Mouse (Mus musculus) neural tube, embryonic 13.5 days (tissue): ENCODE results near the gene Slc25a31. TPM values are rescaled to one million over a fixed set of nuclear protein-coding genes. Genes with fewer than 3 reads are reported as not detected.

Source experiments
- ATAC-seq: fragments of 200-750 bp; cut with Nextera tagmentation; 2 replicates; pipeline ENCODE4 v1.8.0; 2017; ENCODE audit warnings: low read depth, mild to moderate bottlenecking, moderate TSS enrichment, moderate library complexity
- H3K27ac ChIP-seq: fragments of 300-500 bp; sonication (generic); replicated peaks from 2 replicates; pipeline ENCODE4 v1.5.1; 2015; ENCODE audit warnings: moderate library complexity, mild to moderate bottlenecking, inconsistent platforms
- H3K27me3 ChIP-seq: fragments of 300-500 bp; sonication (generic); 2 replicates; pipeline ENCODE4 v1.6.1; 2015; ENCODE audit warnings: mild to moderate bottlenecking, inconsistent platforms
- H3K36me3 ChIP-seq: fragments of 300-500 bp; sonication (generic); 2 replicates; pipeline ENCODE4 v1.6.1; 2015; ENCODE audit warnings: mild to moderate bottlenecking, inconsistent platforms
- H3K4me1 ChIP-seq: fragments of 300-500 bp; sonication (generic); replicated peaks from 2 replicates; pipeline ENCODE4 v1.6.1; 2015; ENCODE audit warnings: inconsistent platforms
- H3K4me2 ChIP-seq: fragments of 300-500 bp; sonication (generic); 2 replicates; pipeline ENCODE4 v1.6.1; 2015; ENCODE audit warnings: inconsistent platforms, mild to moderate bottlenecking, moderate library complexity
- H3K4me3 ChIP-seq: fragments of 300-500 bp; sonication (generic); 2 replicates; pipeline ENCODE4 v1.5.1; 2015; ENCODE audit warnings: mild to moderate bottlenecking, inconsistent platforms
- H3K9ac ChIP-seq: fragments of 300-500 bp; sonication (generic); 2 replicates; pipeline ENCODE4 v1.6.1; 2015; ENCODE audit warnings: moderate library complexity, mild to moderate bottlenecking, inconsistent platforms
- H3K9me3 ChIP-seq: fragments of 300-500 bp; sonication (generic); 2 replicates; pipeline ENCODE4 v1.6.1; 2016; ENCODE audit warnings: inconsistent platforms
- WGBS: fragments of 180-500 bp; shearing (Covaris S2); methylation state at CpG from one replicate; pipeline ENCODE4 v1.1.7; 2015; 5-methylcytosine and 5-hydroxymethylcytosine counted together
- polyA plus RNA-seq: library from polyadenylated mRNA; unstranded; fragments of >200 nt; fragmentation: Nextera tagmentation; extraction: Ambion mirVana; gene quantifications from 2 replicates; pipeline ENCODE4 v1.2.1, GENCODE M21; 2015

Slc25a31 gene
- polyA plus RNA-seq, 1 experiment from 2014 or later: 0.24 TPM

GRCm38 (mm10) chr3:40686836-40687235, 21.8 kb upstream of the Slc25a31 start:
- Histone ChIP-seq H3K9ac (no peak overlapping the region), H3K27ac (no peak overlapping the region), H3K4me3 (no peak overlapping the region), H3K36me3 (no peaks in the 10 kb centered on the region; the same call in 1 of the 2 replicates), H3K27me3 (no peaks in the 10 kb centered on the region), H3K4me2 (0 out of 2 replicates have a peak overlapping the region, but pooled peaks have one; percentile 5), H3K9me3 (no peaks in the 10 kb centered on the region), H3K4me1 (peaks cover 39% of the 10 kb centered on the region)
- ATAC-seq: 0 out of 2 replicates have a peak, but pooled peaks have one; percentile 52
- 11% methylated on average over 9 of the region's 9 CpGs for WGBS

GRCm38 (mm10) chr3:40687588-40687987, 21.1 kb upstream of the Slc25a31 start:
- Histone ChIP-seq H3K4me2 (no peak overlapping the region), H3K4me1 (peaks cover 33% of the 10 kb centered on the region), H3K27ac (no peak overlapping the region), H3K36me3 (peaks cover under 1% of the 10 kb centered on the region; the same call in 1 of the 2 replicates), H3K27me3 (no peaks in the 10 kb centered on the region), H3K4me3 (no peak overlapping the region), H3K9ac (no peak overlapping the region), H3K9me3 (no peaks in the 10 kb centered on the region)
- 58% methylated on average over 3 of the region's 3 CpGs for WGBS
- ATAC-seq: no peak

GRCm38 (mm10) chr3:40691566-40691965, 17.1 kb upstream of the Slc25a31 start:
- 78% methylated on average over 6 of the region's 6 CpGs for WGBS
- Histone ChIP-seq H3K4me3 (no peak overlapping the region), H3K27ac (no peak overlapping the region), H3K27me3 (no peaks in the 10 kb centered on the region), H3K9ac (no peak overlapping the region), H3K9me3 (no peaks in the 10 kb centered on the region), H3K4me2 (no peak overlapping the region), H3K36me3 (peaks cover 13% of the 10 kb centered on the region; the same call in 1 of the 2 replicates), H3K4me1 (peaks cover 12% of the 10 kb centered on the region)
- ATAC-seq: no peak

GRCm38 (mm10) chr3:40693435-40693834, 15.2 kb upstream of the Slc25a31 start:
- no peak overlapping the region for H3K4me3 ChIP-seq
- no peak overlapping the region for H3K4me2 ChIP-seq
- no peaks in the 10 kb centered on the region for H3K9me3 ChIP-seq
- no peak overlapping the region for H3K27ac ChIP-seq
- ATAC-seq: no peak
- H3K27me3 ChIP-seq: no peaks in the 10 kb centered on the region
- no peaks in the 10 kb centered on the region for H3K4me1 ChIP-seq
- peaks cover 20% of the 10 kb centered on the region; the same call in 1 of the 2 replicates for H3K36me3 ChIP-seq
- no peak overlapping the region for H3K9ac ChIP-seq
- WGBS: 88% methylated on average over 10 of the region's 10 CpGs

- no peak overlapping the region for H3K4me2 ChIP-seq
- no peak overlapping the region for H3K27ac ChIP-seq
- ATAC-seq: no peak
- H3K27me3 ChIP-seq: no peaks in the 10 kb centered on the region
- peaks cover 25% of the 10 kb centered on the region; the same call in 1 of the 2 replicates for H3K36me3 ChIP-seq
- H3K9ac ChIP-seq: no peak overlapping the region
- no peaks in the 10 kb centered on the region for H3K4me1 ChIP-seq
- H3K9me3 ChIP-seq: no peaks in the 10 kb centered on the region
- 93% methylated on average over 7 of the region's 7 CpGs for WGBS
- H3K4me3 ChIP-seq: no peak overlapping the region
These were observed 14.7 kb upstream of the Slc25a31 start for GRCm38 (mm10) chr3:40693960-40694359.

- H3K4me3 ChIP-seq: no peak overlapping the region
- no peak overlapping the region for H3K4me2 ChIP-seq
- no peak overlapping the region for H3K9ac ChIP-seq
- H3K9me3 ChIP-seq: no peaks in the 10 kb centered on the region
- H3K27ac ChIP-seq: no peak overlapping the region
- peaks cover 25% of the 10 kb centered on the region; the same call in 1 of the 2 replicates for H3K36me3 ChIP-seq
- no peaks in the 10 kb centered on the region for H3K4me1 ChIP-seq
- no peak for ATAC-seq
- no peaks in the 10 kb centered on the region for H3K27me3 ChIP-seq
- WGBS: 66% methylated on average over 2 of the region's 2 CpGs
These were observed 14.2 kb upstream of the Slc25a31 start for GRCm38 (mm10) chr3:40694438-40694837.

GRCm38 (mm10) chr3:40695162-40695561, 13.5 kb upstream of the Slc25a31 start:
- Histone ChIP-seq H3K27me3 (no peaks in the 10 kb centered on the region), H3K9me3 (no peaks in the 10 kb centered on the region), H3K4me3 (no peak overlapping the region), H3K36me3 (peaks cover 25% of the 10 kb centered on the region; the same call in 1 of the 2 replicates), H3K27ac (no peak overlapping the region), H3K4me2 (no peak overlapping the region), H3K9ac (no peak overlapping the region), H3K4me1 (no peaks in the 10 kb centered on the region)
- 95% methylated on average over 2 of the region's 2 CpGs for WGBS
- no peak for ATAC-seq

- Histone ChIP-seq H3K36me3 (peaks cover 16% of the 10 kb centered on the region; the same call in 1 of the 2 replicates), H3K4me1 (no peaks in the 10 kb centered on the region), H3K9me3 (no peaks in the 10 kb centered on the region), H3K4me2 (no peak overlapping the region), H3K4me3 (no peak overlapping the region), H3K27ac (no peak overlapping the region), H3K9ac (no peak overlapping the region), H3K27me3 (no peaks in the 10 kb centered on the region)
- ATAC-seq: no peak
- 88% methylated on average over 3 of the region's 3 CpGs for WGBS
These were observed 9.8 kb upstream of the Slc25a31 start for GRCm38 (mm10) chr3:40698834-40699233.

- Histone ChIP-seq H3K27me3 (no peaks in the 10 kb centered on the region), H3K9me3 (no peaks in the 10 kb centered on the region), H3K4me3 (no peak overlapping the region), H3K9ac (no peak overlapping the region), H3K36me3 (no peaks in the 10 kb centered on the region), H3K4me2 (no peak overlapping the region), H3K27ac (no peak overlapping the region), H3K4me1 (no peaks in the 10 kb centered on the region)
- WGBS: 93% methylated on average over 5 of the region's 5 CpGs
- ATAC-seq: no peak
These were observed 3.7 kb upstream of the Slc25a31 start for GRCm38 (mm10) chr3:40704816-40705430.

- no peak overlapping the region for H3K4me3 ChIP-seq
- WGBS: 48% methylated on average over 1 of the region's 1 CpGs
- H3K9ac ChIP-seq: no peak overlapping the region
- H3K27ac ChIP-seq: no peak overlapping the region
- ATAC-seq: no peak
- H3K27me3 ChIP-seq: no peaks in the 10 kb centered on the region
- no peaks in the 10 kb centered on the region for H3K36me3 ChIP-seq
- H3K4me2 ChIP-seq: no peak overlapping the region
- H3K4me1 ChIP-seq: no peaks in the 10 kb centered on the region
- no peaks in the 10 kb centered on the region for H3K9me3 ChIP-seq
These were observed 7.4 kb downstream of the Slc25a31 start for GRCm38 (mm10) chr3:40716056-40716455.

- Histone ChIP-seq H3K9ac (no peak overlapping the region), H3K27me3 (no peaks in the 10 kb centered on the region), H3K36me3 (no peaks in the 10 kb centered on the region), H3K9me3 (no peaks in the 10 kb centered on the region), H3K27ac (no peak overlapping the region), H3K4me2 (no peak overlapping the region), H3K4me1 (no peaks in the 10 kb centered on the region), H3K4me3 (no peak overlapping the region)
- WGBS: 85% methylated on average over 3 of the region's 3 CpGs
- ATAC-seq: no peak
These were observed 10.4 kb downstream of the Slc25a31 start for GRCm38 (mm10) chr3:40719022-40719421.

- no peak for ATAC-seq
- no peak overlapping the region for H3K4me3 ChIP-seq
These were observed 29.8 kb downstream of the Slc25a31 start for GRCm38 (mm10) chr3:40738381-40738912.

More at GRCm38 (mm10) chr3:40738381-40738912, 29.8 kb downstream of the Slc25a31 start:
- H3K9ac ChIP-seq: no peak overlapping the region
- H3K36me3 ChIP-seq: no peaks in the 10 kb centered on the region
- H3K4me1 ChIP-seq: no peaks in the 10 kb centered on the region
- H3K27me3 ChIP-seq: no peaks in the 10 kb centered on the region
- no peaks in the 10 kb centered on the region for H3K9me3 ChIP-seq
- no peak overlapping the region for H3K4me2 ChIP-seq
- whole genome bisulfite sequencing: 87% methylated on average over 6 of the region's 6 CpGs
- H3K27ac ChIP-seq: no peak overlapping the region
